Comparison of ENCODE assay signal across 37 mouse cellular contexts in the genomic region with DNA sequence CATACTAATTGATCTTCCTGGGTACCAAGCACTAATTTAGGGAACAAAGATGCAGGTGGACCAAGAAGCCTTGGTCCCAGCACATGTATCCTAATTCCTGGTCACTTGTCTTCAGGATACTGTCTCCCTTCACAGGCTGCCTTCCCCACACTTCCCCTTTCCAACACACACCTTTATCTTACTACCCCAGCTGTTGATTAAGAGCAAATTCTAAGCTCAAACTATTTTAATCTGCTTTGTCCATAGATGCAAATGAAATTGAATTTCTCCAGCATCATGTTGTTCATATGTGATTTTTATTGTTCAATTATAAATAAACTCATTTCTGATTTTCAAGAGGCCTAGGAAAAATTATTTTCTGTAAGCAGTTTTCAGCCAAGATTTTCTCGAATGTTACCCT. TPM values are rescaled to one million over a fixed set of nuclear protein-coding genes. Genes with fewer than 3 reads are reported as not detected.
"Had no signal": no experiment of that assay in that cellular context is flagged by ENCODE, and none has a peak within 500 bp of the region (broad histone marks: within the 10 kb centered on the region; RNA-seq: fewer than 3 reads in every experiment).

No protein-coding gene starts in this region.

- H3K9ac ChIP-seq: embryonic facial prominence, embryonic 12.5 days; embryonic facial prominence, embryonic 13.5 days; embryonic facial prominence, embryonic 15.5 days; forebrain, embryonic 12.5 days; forebrain, embryonic 13.5 days; forebrain, embryonic 15.5 days; forebrain, postnatal 0 days had no signal

- H3K4me1 ChIP-seq: embryonic facial prominence, embryonic 10.5 days; embryonic facial prominence, embryonic 12.5 days; embryonic facial prominence, embryonic 13.5 days; embryonic facial prominence, embryonic 15.5 days; forebrain, embryonic 10.5 days; forebrain, embryonic 12.5 days; forebrain, embryonic 13.5 days; forebrain, embryonic 15.5 days had no signal

- H3K36me3 ChIP-seq: embryonic facial prominence, embryonic 10.5 days; embryonic facial prominence, embryonic 12.5 days; embryonic facial prominence, embryonic 13.5 days; embryonic facial prominence, embryonic 15.5 days; forebrain, embryonic 10.5 days; forebrain, embryonic 12.5 days; forebrain, embryonic 15.5 days had no signal

- H3K9me3 ChIP-seq: embryonic facial prominence, embryonic 10.5 days; embryonic facial prominence, embryonic 12.5 days; embryonic facial prominence, embryonic 13.5 days; embryonic facial prominence, embryonic 15.5 days; forebrain, embryonic 10.5 days; forebrain, embryonic 12.5 days; forebrain, embryonic 13.5 days; forebrain, embryonic 15.5 days had no signal

- DNase-seq: cerebellum, adult 8-10 months; cerebellum, adult 9-10 months; cerebellum, adult 9-11 months; cerebellum, postnatal 10 days; cerebellum, postnatal 14 days; cerebellum, postnatal 25 days; cerebellum, postnatal 36 days; embryo, embryonic 11 days; forebrain, postnatal 0 days; gastrocnemius, adult 2 months; gastrocnemius, postnatal 10 days; gastrocnemius, postnatal 14 days; gastrocnemius, postnatal 25 days; gastrocnemius, postnatal 36 days; heart, adult 18-20 months had no signal

- H3K27ac ChIP-seq: embryonic facial prominence, embryonic 10.5 days; embryonic facial prominence, embryonic 12.5 days; embryonic facial prominence, embryonic 13.5 days; embryonic facial prominence, embryonic 15.5 days; forebrain, embryonic 10.5 days; forebrain, embryonic 12.5 days; forebrain, embryonic 13.5 days; forebrain, embryonic 15.5 days; gastrocnemius, adult 2 months had no signal

- H3K27me3 ChIP-seq: embryonic facial prominence, embryonic 12.5 days; embryonic facial prominence, embryonic 13.5 days; embryonic facial prominence, embryonic 15.5 days; forebrain, embryonic 12.5 days; forebrain, embryonic 13.5 days; forebrain, embryonic 15.5 days had no signal

- H3K4me3 ChIP-seq: embryonic facial prominence, embryonic 10.5 days; embryonic facial prominence, embryonic 12.5 days; embryonic facial prominence, embryonic 13.5 days; embryonic facial prominence, embryonic 15.5 days; erythroblast, embryonic 14.5 days; forebrain, embryonic 10.5 days; forebrain, embryonic 12.5 days; forebrain, embryonic 13.5 days; forebrain, embryonic 15.5 days; gastrocnemius, adult 2 months had no signal

RNA-seq across cellular contexts. Expression of gene Dzip1l, which starts 7.3 kb away (rescaled TPM):
- total RNA-seq: common myeloid progenitor, adult 5-6 weeks; granulocyte monocyte progenitor cell, adult 5-6 weeks had no signal

RNA-seq across cellular contexts. Expression of gene A4gnt, which starts 9.7 kb away (rescaled TPM):
- total RNA-seq: common myeloid progenitor, adult 5-6 weeks; gastrocnemius, adult 18-20 months; gastrocnemius, adult 2 months; gastrocnemius, adult 8-10 months; gastrocnemius, postnatal 10 days; gastrocnemius, postnatal 14 days; gastrocnemius, postnatal 25 days; gastrocnemius, postnatal 36 days; gastrocnemius, postnatal 4 days; granulocyte monocyte progenitor cell, adult 5-6 weeks; heart, adult 18-20 months; heart, adult 8-10 months had no signal
- polyA plus RNA-seq: embryonic facial prominence, embryonic 10.5 days; embryonic facial prominence, embryonic 11.5 days; embryonic facial prominence, embryonic 12.5 days; embryonic facial prominence, embryonic 13.5 days; embryonic facial prominence, embryonic 14.5 days; embryonic facial prominence, embryonic 15.5 days; erythroblast, embryonic 14.5 days; forebrain, embryonic 10.5 days; forebrain, embryonic 11.5 days; forebrain, embryonic 12.5 days; forebrain, embryonic 13.5 days; forebrain, embryonic 14.5 days; forebrain, embryonic 15.5 days; forebrain, embryonic 16.5 days; forebrain, postnatal 0 days; gonadal fat pad, adult 2 months; heart, embryonic 11.5 days had no signal
